Mouse (Mus musculus): ENCODE data around the gene Nbea.

GRCm38 (mm10) chr3:55600286-55600685 is 583.2 kb downstream of the Nbea start:
- TF ChIP-seq POLR2A (IDR thresholded peaks at IDR 0.05; ENCODE audit: low read depth, low read length) (no peak), CTCF (conservative IDR thresholded peaks at IDR 0.05; ENCODE audit: insufficient read depth, insufficient read length, low read depth, low read length) (no peak)
